Mouse (Mus musculus) brain, embryonic 18.5 days (tissue): Measurements from ENCODE around the gene Mup7.
"Not testable (repeated sequence)": the region's sequence is repeated elsewhere in the genome, so short reads cannot be mapped to it uniquely, and the experiment has no call there.

ENCODE experiments used
- DNase-seq: peaks from one replicate; pipeline ENCODE4 v3.0.0-alpha.2; 2012; ENCODE audit warnings: low read depth, low spot score

The Mup7 gene

DNA sequence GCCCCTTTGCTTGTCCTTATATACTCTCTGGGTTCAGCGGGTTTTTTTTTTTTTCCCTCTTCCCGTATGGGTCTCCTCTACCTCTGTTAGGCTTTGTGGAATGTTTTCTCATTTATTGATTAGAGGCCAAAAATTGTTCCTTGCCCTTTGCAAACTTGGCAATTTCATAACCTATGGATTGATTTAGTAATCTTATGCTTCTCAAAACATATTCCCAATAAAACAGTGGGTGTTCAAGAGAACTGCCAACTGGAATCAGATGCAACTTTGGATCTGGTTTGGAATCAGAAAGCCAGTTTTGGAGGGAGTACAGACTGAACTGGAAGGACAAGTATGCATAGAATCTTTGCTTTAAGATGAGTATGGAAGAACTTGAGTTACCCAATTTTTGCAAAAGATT lies at the start of gene Mup7:
Gene Mup7, minus strand, starts transcription at position 101 of the 400 bp plus-strand sequence.
- not testable (repeated sequence) for DNase-seq

DNA sequence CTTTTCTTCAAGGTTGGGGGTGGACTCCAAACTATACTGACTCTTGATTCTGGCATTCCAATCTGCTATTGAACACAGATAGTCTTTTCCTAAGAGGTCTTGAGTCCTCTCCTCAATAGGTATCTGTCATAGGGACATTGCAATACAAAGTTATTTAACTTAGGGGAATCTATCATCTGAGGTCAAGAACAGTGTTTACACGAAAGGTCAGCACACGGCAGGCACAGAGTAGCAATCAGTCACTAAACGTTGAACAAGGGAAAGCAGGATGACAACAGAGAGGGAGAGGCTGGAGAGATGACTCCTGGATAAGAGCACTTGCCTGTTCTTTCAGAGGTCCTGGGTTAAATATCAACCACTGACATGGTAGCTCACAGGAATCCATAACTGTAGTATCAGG lies 9.6 kb upstream of the Mup7 start:
- DNase-seq: not testable (repeated sequence)

DNA sequence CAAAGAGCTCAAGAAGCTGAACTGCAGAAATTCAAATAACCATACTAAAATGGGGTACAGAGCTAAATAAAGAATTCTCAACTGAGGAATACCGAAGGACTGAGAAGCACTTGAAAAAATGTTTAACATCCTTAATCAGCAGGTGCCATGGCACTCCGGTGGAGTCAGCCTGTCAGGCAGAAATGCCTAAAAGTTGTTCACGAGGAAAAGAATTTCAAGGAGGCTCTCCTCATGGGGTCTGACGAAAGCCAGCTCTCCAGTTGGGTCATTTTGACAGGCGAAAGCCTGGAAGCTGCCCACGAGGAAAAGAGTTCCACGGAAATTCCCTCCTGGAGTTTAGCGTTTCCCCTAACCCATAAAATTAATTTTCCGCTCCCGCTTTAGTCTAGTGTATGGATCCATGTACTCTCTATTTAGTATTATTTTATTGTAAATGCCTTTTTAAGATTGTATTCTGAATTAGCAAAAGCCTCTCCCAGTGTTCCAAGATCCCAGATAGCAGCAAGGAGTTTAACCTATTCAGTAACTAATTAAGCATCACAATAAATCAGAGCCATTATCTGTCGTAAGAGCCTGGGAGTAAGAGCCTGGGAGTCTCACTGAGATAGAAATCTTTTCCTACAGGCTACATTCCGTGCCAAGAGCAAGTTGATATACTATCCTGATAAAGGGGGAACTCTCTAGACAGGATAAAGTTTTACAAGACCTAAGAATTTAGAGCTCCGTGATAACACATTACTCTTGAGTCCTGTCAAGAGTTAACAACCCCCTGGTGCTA lies 40.8 kb downstream of the Mup7 start:
- not testable (repeated sequence) for DNase-seq

DNA sequence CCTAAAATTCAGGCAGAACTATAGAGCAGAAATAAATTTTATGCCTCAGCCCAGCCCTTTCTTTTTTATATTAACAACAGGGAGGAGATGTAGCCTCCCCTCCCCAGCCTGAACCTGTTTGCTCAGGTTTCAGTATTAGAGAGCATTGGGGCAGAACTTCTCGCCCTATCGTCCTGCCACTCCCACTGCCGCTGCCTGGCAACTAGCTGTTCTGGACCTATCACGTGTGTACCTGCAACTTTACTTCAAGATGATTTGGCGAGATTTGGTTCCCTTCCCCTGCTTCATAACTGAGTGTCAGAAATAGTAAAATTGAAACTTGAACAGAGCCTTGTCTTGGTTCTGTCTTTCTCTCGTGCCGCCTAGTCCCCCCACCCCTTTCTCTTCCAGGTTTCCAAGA lies 50.1 kb downstream of the Mup7 start:
- not testable (repeated sequence) for DNase-seq
